Mouse (Mus musculus): ENCODE data around the gene Hoxc4. TPM values are rescaled to one million over a fixed set of nuclear protein-coding genes. Genes with fewer than 3 reads are reported as not detected.
A peak's percentile ranks its signal among the peaks of the same experiment; 100 is the strongest.

Gene Hoxc4
- polyA plus RNA-seq, 1 experiment from 2014 or later: not detected

- 5% methylated on average over 11 of the region's 11 CpGs for WGBS
- ATAC-seq (ENCODE audit: low FRiP score, low TSS enrichment): no peak
- H3K4me2 ChIP-seq (ENCODE audit: low read length): no peak overlapping the region
- no peaks in the 10 kb centered on the region for H3K9me3 ChIP-seq (ENCODE audit: control insufficient read depth, low read length)
- H3K36me3 ChIP-seq (ENCODE audit: control insufficient read depth, insufficient read depth, low read length): no peaks in the 10 kb centered on the region
- no peak overlapping the region for H3K9ac ChIP-seq (replicated peaks; ENCODE audit: low read length)
- no peak overlapping the region for H3K4me3 ChIP-seq (replicated peaks; ENCODE audit: low read depth, low read length)
- no peak overlapping the region for H3K27ac ChIP-seq (replicated peaks; ENCODE audit: low read depth, low read length)
- DNase-seq: peak; percentile 20
- H3K27me3 ChIP-seq (ENCODE audit: control insufficient read depth, insufficient read depth, low read length): peaks cover 93% of the 10 kb centered on the region
- H3K4me1 ChIP-seq (ENCODE audit: control insufficient read depth, insufficient read depth, low read length): no peaks in the 10 kb centered on the region
These were observed 41.2 kb downstream of the Hoxc4 start for GRCm38 (mm10) chr15:103060021-103060340.

- Histone ChIP-seq H3K9ac (replicated peaks; ENCODE audit: low read length) (no peak overlapping the region), H3K36me3 (ENCODE audit: control insufficient read depth, insufficient read depth, low read length) (no peaks in the 10 kb centered on the region), H3K27me3 (ENCODE audit: control insufficient read depth, insufficient read depth, low read length) (peaks cover 93% of the 10 kb centered on the region), H3K9me3 (ENCODE audit: control insufficient read depth, low read length) (no peaks in the 10 kb centered on the region), H3K4me3 (replicated peaks; ENCODE audit: low read depth, low read length) (no peak overlapping the region), H3K4me1 (ENCODE audit: control insufficient read depth, insufficient read depth, low read length) (no peaks in the 10 kb centered on the region), H3K4me2 (ENCODE audit: low read length) (no peak overlapping the region), H3K27ac (replicated peaks; ENCODE audit: low read depth, low read length) (no peak overlapping the region)
- DNase-seq (peak; percentile 50), ATAC-seq (ENCODE audit: low FRiP score, low TSS enrichment) (no peak)
- under 1% methylated on average over 36 of the region's 36 CpGs for WGBS
These were observed 41.8 kb downstream of the Hoxc4 start for GRCm38 (mm10) chr15:103060341-103061130.

GRCm38 (mm10) chr15:103061131-103061825 lies 42.5 kb downstream of the Hoxc4 start:
- Histone ChIP-seq H3K4me2 (ENCODE audit: low read length) (no peak overlapping the region), H3K27ac (replicated peaks; ENCODE audit: low read depth, low read length) (no peak overlapping the region)

GRCm38 (mm10) chr15:103061988-103062387 lies 43.3 kb downstream of the Hoxc4 start:
- Histone ChIP-seq H3K27me3 (ENCODE audit: control insufficient read depth, insufficient read depth, low read length) (peaks cover 91% of the 10 kb centered on the region), H3K4me2 (ENCODE audit: low read length) (no peak overlapping the region), H3K9me3 (ENCODE audit: control insufficient read depth, low read length) (no peaks in the 10 kb centered on the region), H3K27ac (replicated peaks; ENCODE audit: low read depth, low read length) (no peak overlapping the region), H3K36me3 (ENCODE audit: control insufficient read depth, insufficient read depth, low read length) (no peaks in the 10 kb centered on the region), H3K4me1 (ENCODE audit: control insufficient read depth, insufficient read depth, low read length) (no peaks in the 10 kb centered on the region), H3K4me3 (replicated peaks; ENCODE audit: low read depth, low read length) (no peak overlapping the region), H3K9ac (replicated peaks; ENCODE audit: low read length) (no peak overlapping the region)
- ATAC-seq (ENCODE audit: low FRiP score, low TSS enrichment) (no peak), DNase-seq (no peak)
- WGBS: 5% methylated on average over 2 of the region's 2 CpGs

More at GRCm38 (mm10) chr15:103061131-103061825, 42.5 kb downstream of the Hoxc4 start:
- H3K9ac ChIP-seq (replicated peaks; ENCODE audit: low read length): no peak overlapping the region
- H3K4me3 ChIP-seq (replicated peaks; ENCODE audit: low read depth, low read length): no peak overlapping the region
- no peaks in the 10 kb centered on the region for H3K9me3 ChIP-seq (ENCODE audit: control insufficient read depth, low read length)
- peaks cover 92% of the 10 kb centered on the region for H3K27me3 ChIP-seq (ENCODE audit: control insufficient read depth, insufficient read depth, low read length)
- no peak for ATAC-seq (ENCODE audit: low FRiP score, low TSS enrichment)
- no peaks in the 10 kb centered on the region for H3K4me1 ChIP-seq (ENCODE audit: control insufficient read depth, insufficient read depth, low read length)
- WGBS: 1% methylated on average over 30 of the region's 30 CpGs
- no peaks in the 10 kb centered on the region for H3K36me3 ChIP-seq (ENCODE audit: control insufficient read depth, insufficient read depth, low read length)
- DNase-seq: peak; percentile 41

GRCm38 (mm10) chr15:103065642-103066041 lies 46.9 kb downstream of the Hoxc4 start:
- H3K27me3 ChIP-seq (ENCODE audit: control insufficient read depth, insufficient read depth, low read length): peaks cover 96% of the 10 kb centered on the region
- no peak for ATAC-seq (ENCODE audit: low FRiP score, low TSS enrichment)
- WGBS: 54% methylated on average over 7 of the region's 7 CpGs
- no peak overlapping the region for H3K27ac ChIP-seq (replicated peaks; ENCODE audit: low read depth, low read length)
- no peak for DNase-seq
- H3K4me3 ChIP-seq (replicated peaks; ENCODE audit: low read depth, low read length): no peak overlapping the region
- H3K9me3 ChIP-seq (ENCODE audit: control insufficient read depth, low read length): no peaks in the 10 kb centered on the region
- H3K4me2 ChIP-seq (ENCODE audit: low read length): no peak overlapping the region
- H3K36me3 ChIP-seq (ENCODE audit: control insufficient read depth, insufficient read depth, low read length): no peaks in the 10 kb centered on the region
- no peak overlapping the region for H3K9ac ChIP-seq (replicated peaks; ENCODE audit: low read length)
- 0 out of 2 replicates have a peak, but pooled peaks cover 4% of the 10 kb centered on the region for H3K4me1 ChIP-seq (ENCODE audit: control insufficient read depth, insufficient read depth, low read length)

GRCm38 (mm10) chr15:103067701-103068100 lies 49.0 kb downstream of the Hoxc4 start:
- Histone ChIP-seq H3K4me2 (ENCODE audit: low read length) (no peak overlapping the region), H3K27ac (replicated peaks; ENCODE audit: low read depth, low read length) (no peak overlapping the region), H3K4me1 (ENCODE audit: control insufficient read depth, insufficient read depth, low read length) (0 out of 2 replicates have a peak, but pooled peaks cover 4% of the 10 kb centered on the region), H3K27me3 (ENCODE audit: control insufficient read depth, insufficient read depth, low read length) (peaks cover 86% of the 10 kb centered on the region), H3K4me3 (replicated peaks; ENCODE audit: low read depth, low read length) (no peak overlapping the region), H3K9me3 (ENCODE audit: control insufficient read depth, low read length) (no peaks in the 10 kb centered on the region), H3K9ac (replicated peaks; ENCODE audit: low read length) (no peak overlapping the region), H3K36me3 (ENCODE audit: control insufficient read depth, insufficient read depth, low read length) (no peaks in the 10 kb centered on the region)
- no peak for ATAC-seq (ENCODE audit: low FRiP score, low TSS enrichment)
- 77% methylated on average over 4 of the region's 4 CpGs for WGBS
- DNase-seq: no peak

GRCm38 (mm10) chr15:103069173-103069572 lies 50.4 kb downstream of the Hoxc4 start:
- Histone ChIP-seq H3K27ac (replicated peaks; ENCODE audit: low read depth, low read length) (no peak overlapping the region), H3K4me3 (replicated peaks; ENCODE audit: low read depth, low read length) (no peak overlapping the region), H3K4me1 (ENCODE audit: control insufficient read depth, insufficient read depth, low read length) (0 out of 2 replicates have a peak, but pooled peaks cover 4% of the 10 kb centered on the region), H3K9me3 (ENCODE audit: control insufficient read depth, low read length) (no peaks in the 10 kb centered on the region), H3K27me3 (ENCODE audit: control insufficient read depth, insufficient read depth, low read length) (peaks cover 71% of the 10 kb centered on the region), H3K4me2 (ENCODE audit: low read length) (no peak overlapping the region), H3K36me3 (ENCODE audit: control insufficient read depth, insufficient read depth, low read length) (no peaks in the 10 kb centered on the region), H3K9ac (replicated peaks; ENCODE audit: low read length) (no peak overlapping the region)
- under 1% methylated on average over 18 of the region's 18 CpGs for WGBS
- ATAC-seq (ENCODE audit: low FRiP score, low TSS enrichment): no peak
- no peak for DNase-seq

- Histone ChIP-seq H3K27ac (replicated peaks; ENCODE audit: low read depth, low read length) (no peak overlapping the region), H3K27me3 (ENCODE audit: control insufficient read depth, insufficient read depth, low read length) (peaks cover 61% of the 10 kb centered on the region)
- 60% methylated on average over 5 of the region's 5 CpGs for WGBS
These were observed 52.5 kb downstream of the Hoxc4 start for GRCm38 (mm10) chr15:103071266-103071665.

More at GRCm38 (mm10) chr15:103071266-103071665, 52.5 kb downstream of the Hoxc4 start:
- ATAC-seq (ENCODE audit: low FRiP score, low TSS enrichment) (no peak), DNase-seq (no peak)
- H3K4me2 ChIP-seq (ENCODE audit: low read length): no peak overlapping the region
- H3K9ac ChIP-seq (replicated peaks; ENCODE audit: low read length): no peak overlapping the region
- no peak overlapping the region for H3K4me3 ChIP-seq (replicated peaks; ENCODE audit: low read depth, low read length)
- no peaks in the 10 kb centered on the region for H3K9me3 ChIP-seq (ENCODE audit: control insufficient read depth, low read length)
- H3K4me1 ChIP-seq (ENCODE audit: control insufficient read depth, insufficient read depth, low read length): 0 out of 2 replicates have a peak, but pooled peaks cover 4% of the 10 kb centered on the region
- H3K36me3 ChIP-seq (ENCODE audit: control insufficient read depth, insufficient read depth, low read length): no peaks in the 10 kb centered on the region

Data from midbrain, embryonic 14.5 days (tissue).